Mouse (Mus musculus) erythroblast, embryonic 14.5 days (primary cell): ENCODE results near the gene Dgkh.

Experiments used
- GATA1 ChIP-seq: IDR thresholded peaks from 2 replicates; pipeline ENCODE4 v1.6.1; 2012; ENCODE audit warnings: low read length, inconsistent platforms, mixed read lengths
- TAL1 ChIP-seq: IDR thresholded peaks from 3 replicates; pipeline ENCODE4 v1.6.1; 2012; ENCODE audit warnings: low read length, inconsistent platforms, mixed read lengths

- no peak for TF ChIP-seq GATA1
- TF ChIP-seq TAL1, result no peak
Measured at GRCm38 (mm10) chr14:78761064-78761463, 28.5 kb upstream of the Dgkh start.
